Mouse (Mus musculus) retina, embryonic 14.5 days (tissue): ENCODE measurements at regions not wholly inside any gene's neighbourhood (a gene's known extent, or its start where the extent isn't known, plus 50 kb on each side); places are given as distances from the start of the nearest gene placed in this dataset.

Experiments
- DNase-seq: peaks from one replicate; pipeline ENCODE4 v3.0.0-alpha.2; 2015; ENCODE audit warnings: low spot score

DNA sequence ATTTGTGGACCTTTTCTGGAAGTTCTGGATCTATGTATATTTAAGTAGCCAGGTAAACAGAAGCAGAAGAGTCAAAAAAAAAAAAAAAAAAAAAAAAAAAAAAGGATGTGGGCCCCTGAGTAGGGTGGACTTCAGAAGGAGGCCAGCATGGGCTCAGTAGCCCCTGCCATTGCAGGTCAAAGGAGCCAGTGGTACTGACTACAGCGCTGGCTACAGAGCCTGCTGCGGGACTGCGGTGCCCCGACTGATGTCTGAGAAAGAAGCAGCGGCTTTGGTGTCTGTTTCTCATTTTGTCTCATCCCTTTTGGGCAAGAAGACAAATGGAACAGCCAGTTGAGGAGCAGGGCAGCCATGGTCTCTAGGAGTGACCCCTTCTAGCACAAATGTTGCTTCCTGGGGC, 134.9 kb downstream of the Gm4791 start:
- DNase-seq, result no peak

- no peak for DNase-seq
Measured at GRCm38 (mm10) chr9:47133873-47134272, 135.3 kb downstream of the Gm4791 start.

DNA sequence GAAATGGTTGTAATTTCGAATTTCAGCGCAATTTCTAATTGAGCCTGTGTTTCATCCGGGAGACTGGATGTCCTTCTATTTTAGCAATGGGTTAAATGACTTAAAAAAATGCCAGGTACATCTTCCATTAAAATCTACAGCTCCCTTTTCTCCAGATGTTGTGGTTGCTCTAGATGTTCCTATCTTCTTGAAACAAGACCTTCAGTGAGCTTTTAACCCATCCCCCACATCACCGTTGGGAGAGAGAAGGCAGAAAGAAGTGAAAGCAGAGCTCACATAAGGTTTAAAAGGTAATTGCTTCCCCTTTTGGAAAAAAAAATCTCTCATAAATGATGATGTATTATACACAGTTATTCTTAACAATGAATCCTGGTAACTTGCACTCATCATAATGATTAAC, 135.9 kb downstream of the Gm4791 start:
- DNase-seq, result no peak

DNA sequence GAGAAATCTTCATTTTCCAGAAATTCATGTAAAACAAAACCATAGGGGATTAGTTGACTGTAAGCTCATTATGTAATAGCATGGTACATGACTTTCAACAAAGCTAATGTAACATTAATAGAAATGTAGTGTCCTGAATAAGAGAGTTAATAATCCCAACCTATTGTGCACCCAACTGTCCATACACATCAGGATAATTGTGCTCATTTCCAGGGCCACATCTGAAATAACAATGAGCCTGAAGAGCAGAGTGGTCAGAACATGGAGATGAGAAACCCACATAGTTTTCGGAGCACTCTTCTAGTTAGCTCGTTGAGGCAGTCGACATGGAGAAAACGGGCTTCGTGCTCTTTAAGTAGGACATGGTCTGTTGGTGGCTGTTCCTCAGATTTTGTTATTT, 138.1 kb downstream of the Gm4791 start:
- DNase-seq, result peak; percentile 57

- peak; percentile 33 for DNase-seq
Measured at GRCm38 (mm10) chr9:47153471-47153870, 154.9 kb downstream of the Gm4791 start.

DNA sequence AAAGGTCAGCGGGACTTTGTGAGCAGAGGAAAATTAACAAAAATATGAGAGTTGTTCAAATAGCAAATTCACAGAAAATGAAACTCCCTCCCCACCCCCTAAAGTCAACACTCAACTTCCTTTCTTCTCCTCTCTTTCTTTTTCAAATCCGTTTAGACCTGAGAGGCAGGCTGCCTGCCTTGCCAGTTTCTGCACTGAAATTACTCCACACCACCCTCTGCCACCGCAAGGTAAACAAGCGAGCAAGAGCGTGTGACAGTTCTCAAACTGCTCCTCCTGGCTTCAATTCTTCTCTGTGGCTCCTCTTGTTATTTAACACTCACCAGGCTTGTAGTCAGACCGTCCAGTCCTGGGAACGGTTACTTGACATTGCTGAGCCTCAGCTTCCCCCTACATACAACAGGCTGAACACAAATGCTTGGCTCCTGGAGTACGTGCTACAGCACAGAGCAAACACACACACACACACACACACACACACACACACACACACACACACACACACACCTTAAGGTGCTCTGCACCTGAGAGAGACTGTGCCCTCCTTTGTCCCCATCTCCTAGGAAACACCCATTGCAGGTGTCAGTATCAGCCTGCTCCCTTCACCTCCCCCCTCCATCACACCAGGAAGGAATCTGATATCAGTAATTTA, 167.1 kb downstream of the Gm4791 start:
- DNase-seq, result no peak

GRCm38 (mm10) chr9:47167681-47168240, 169.2 kb downstream of the Gm4791 start:
- peak; percentile 38 for DNase-seq

- DNase-seq, result no peak
Measured at GRCm38 (mm10) chr9:47176044-47176443, 177.5 kb downstream of the Gm4791 start.

GRCm38 (mm10) chr9:47218101-47218500, 219.6 kb downstream of the Gm4791 start:
- DNase-seq, result no peak

- no peak for DNase-seq
Measured at GRCm38 (mm10) chr9:47223536-47223935, 225.0 kb downstream of the Gm4791 start.

DNA sequence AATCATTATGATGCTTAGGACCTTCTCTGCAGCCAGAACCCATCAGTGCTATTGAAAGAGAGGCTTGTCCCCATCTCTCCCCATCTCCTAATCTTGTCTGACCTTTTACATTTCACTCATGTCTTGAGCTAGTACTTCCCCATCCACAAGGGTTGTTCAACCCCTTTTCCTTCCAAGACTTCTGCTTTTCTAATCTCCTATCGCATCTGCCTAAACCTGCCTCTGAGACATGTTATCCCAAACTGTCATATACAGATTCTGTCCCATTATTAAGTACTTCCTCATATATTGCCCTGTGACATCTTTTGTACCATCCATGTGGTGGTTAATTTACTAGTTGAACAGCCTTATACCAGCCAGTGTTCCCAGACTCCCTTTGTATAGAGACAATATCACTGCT, 225.7 kb downstream of the Gm4791 start:
- DNase-seq, result no peak

GRCm38 (mm10) chr9:47226476-47227271, 228.1 kb downstream of the Gm4791 start:
- peak; percentile 73 for DNase-seq

- DNase-seq, result no peak
Measured at GRCm38 (mm10) chr9:47227298-47227697, 228.8 kb downstream of the Gm4791 start.

DNA sequence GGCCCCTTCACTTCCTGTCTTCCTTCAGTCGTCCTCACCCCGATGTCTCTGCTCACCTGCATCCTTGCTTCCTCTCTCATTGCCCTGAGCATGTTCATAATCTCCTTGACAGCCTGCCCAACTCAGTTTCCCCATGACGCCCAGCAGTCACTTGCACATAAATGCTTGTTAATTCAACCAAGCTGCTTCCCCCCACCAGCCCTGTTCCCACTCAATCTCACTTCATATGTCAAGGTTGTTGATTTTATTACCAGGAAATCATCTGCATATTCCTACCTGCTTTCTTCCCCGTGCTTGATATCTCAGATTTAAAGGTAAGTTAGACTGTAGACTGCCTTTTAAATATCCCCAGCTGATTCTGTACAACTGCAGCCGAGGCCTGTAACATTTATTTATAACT, 230.2 kb downstream of the Gm4791 start:
- no peak for DNase-seq

GRCm38 (mm10) chr9:47229296-47229695, 230.8 kb downstream of the Gm4791 start:
- DNase-seq, result no peak

- DNase-seq, result no peak
Measured at GRCm38 (mm10) chr9:47240950-47241349, 242.4 kb downstream of the Gm4791 start.

- peak; percentile 37 for DNase-seq
Measured at GRCm38 (mm10) chr9:47242051-47242450, 243.5 kb downstream of the Gm4791 start.

- peak; percentile 25 for DNase-seq
Measured at GRCm38 (mm10) chr9:47242526-47242925, 244.0 kb downstream of the Gm4791 start.

GRCm38 (mm10) chr9:47249029-47249428, 250.5 kb downstream of the Gm4791 start:
- no peak for DNase-seq

DNA sequence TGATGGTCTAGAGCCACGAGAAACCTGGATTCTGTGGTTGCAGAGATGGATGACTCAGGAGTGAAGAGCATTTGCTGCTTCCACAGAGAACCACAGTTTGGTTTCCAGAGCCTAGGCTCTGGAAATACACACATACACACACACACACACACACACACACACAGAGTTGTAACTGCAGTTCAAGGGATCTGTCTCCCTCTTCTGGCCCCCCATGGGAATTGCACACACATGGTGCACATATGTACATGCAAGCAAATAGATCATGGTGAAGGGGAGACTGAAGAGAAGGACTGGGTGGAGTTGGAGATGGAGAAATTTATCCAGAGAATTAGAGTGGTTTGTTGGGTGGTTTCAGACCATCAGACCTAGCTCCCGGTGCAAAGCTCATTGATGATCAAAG, 252.6 kb downstream of the Gm4791 start:
- DNase-seq, result no peak

DNA sequence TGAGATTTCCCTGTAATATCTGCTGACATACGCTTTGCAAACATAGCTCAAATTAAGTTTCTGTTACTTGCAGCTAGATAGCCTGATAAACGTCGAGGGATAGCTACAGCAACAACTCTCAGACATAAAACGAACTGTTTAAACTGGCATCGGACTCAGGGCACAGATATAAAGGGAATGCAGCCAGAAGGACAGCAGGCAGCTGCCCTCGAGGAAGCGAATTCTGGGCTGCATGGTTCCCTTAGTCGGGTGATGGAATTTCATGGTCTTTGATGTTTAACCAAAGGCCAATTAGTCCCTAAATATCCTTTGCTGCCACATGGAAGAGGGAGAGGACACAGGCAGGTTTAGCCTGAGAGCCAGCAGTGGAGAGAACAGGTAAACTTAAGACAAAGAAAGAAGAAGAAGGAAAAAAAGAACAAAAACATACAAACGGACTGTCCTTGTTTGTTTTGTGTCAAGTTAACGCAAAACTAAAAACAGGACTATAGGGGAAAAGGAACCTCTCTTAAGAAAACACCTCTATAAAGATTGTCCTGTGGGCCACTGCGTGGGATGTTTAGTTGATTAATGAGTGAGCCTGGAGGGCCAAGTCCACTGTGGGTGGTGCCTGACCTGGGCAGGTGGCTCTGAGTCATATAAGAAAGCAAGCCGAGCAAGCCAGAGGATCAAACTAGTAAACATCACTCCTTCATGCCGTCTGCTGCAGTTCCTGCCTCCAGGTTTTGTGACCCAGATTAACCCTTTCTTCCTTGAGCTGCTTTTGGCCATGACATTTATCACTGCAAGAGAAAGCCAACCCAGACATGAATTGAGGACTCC, 255.5 kb downstream of the Gm4791 start:
- no peak for DNase-seq

- DNase-seq, result no peak
Measured at GRCm38 (mm10) chr9:47265946-47266490, 264.0 kb upstream of the Cadm1 start.
